Mouse (Mus musculus): ENCODE measurements around the gene Wdr48.
A peak's percentile ranks its signal among the peaks of the same experiment; 100 is the strongest.

Wdr48 gene

GRCm38 (mm10) chr9:119970221-119970620 is 75.5 kb downstream of the Wdr48 start:
- peak; percentile 80 to 85 for DNase-seq

GRCm38 (mm10) chr9:119970763-119971656 is 76.3 kb downstream of the Wdr48 start:
- peak in 1 of 2 experiments; percentile 45 for DNase-seq

DNA sequence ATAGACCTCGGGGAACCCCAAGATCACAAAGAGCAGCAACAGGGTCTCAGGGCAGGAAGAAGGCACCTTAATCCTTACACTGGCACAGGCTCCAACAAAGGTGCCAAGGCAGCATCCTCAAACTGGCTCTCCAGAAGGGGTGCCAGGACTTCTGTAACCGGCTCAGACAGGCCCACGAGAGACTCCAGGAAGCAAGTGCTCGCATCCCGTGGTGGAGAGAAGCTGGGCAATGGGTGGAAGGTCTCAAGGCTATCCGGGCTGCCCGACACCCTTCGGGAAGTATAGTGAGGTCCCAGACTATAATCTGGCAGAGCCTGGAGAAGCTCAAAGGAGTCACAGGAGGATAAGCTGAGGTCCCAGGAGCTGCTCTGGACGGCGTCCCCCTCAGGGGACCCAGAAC is 77.5 kb downstream of the Wdr48 start:
- DNase-seq: no peak

GRCm38 (mm10) chr9:119972582-119972981 is 77.9 kb downstream of the Wdr48 start:
- DNase-seq: peak in 1 of 2 experiments; percentile 52

DNA sequence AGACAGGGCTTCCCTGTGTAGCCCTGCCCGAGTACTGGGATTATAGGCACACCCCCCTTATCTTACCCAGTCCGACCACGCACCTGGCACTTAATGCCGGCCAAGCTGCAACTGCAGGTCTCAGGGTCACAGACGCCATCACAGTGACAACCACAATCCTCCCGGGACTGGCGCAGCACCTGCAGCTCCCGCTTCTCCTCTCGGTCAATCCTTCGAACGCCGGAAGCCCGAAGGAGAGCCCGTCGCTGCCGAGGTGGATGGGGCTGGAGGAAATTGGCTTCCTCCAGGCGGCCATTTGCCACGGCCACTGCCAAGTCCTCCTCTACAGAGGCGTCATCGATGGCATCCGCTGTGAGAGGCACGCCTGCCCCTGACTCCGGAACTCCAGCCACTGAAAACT is 78.6 kb downstream of the Wdr48 start:
- DNase-seq: no peak

- DNase-seq: peak in 1 of 2 experiments; percentile 46
Observed at GRCm38 (mm10) chr9:119973869-119974520, 79.3 kb downstream of the Wdr48 start.

DNA sequence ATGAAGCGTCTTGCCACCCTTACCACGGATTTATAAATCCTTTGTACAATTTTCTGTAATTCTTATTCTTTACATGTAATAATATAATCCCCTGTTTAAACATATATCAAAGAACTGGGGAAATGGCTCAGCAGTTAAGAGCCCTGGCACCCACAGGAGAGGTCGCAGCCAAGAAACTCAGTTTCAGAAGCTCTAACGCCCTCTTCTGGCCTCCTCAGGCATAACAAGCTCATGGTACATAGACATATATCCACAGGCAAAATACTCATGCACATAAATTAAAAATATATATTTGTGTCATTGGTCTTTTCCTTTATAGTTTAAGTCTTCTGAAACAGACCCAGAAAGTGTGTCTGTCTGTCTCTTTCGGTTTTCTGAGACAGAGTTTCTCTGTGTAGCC is 79.9 kb downstream of the Wdr48 start:
- DNase-seq: no peak

GRCm38 (mm10) chr9:119975286-119975685 is 80.6 kb downstream of the Wdr48 start:
- no peak for DNase-seq
